Mouse (Mus musculus) spleen, adult 2 months (tissue): Measurements from ENCODE around the gene Ccdc57.

Experiments used
- CTCF ChIP-seq: fragments of 200-500 bp; IDR thresholded peaks from 2 replicates; pipeline ENCODE4 v1.5.1; 2011; ENCODE audit warnings: mild to moderate bottlenecking, inconsistent platforms; ENCODE audit not compliant: insufficient read depth, insufficient read length, insufficient replicate concordance; ENCODE audit errors: extremely low read depth
- POLR2A ChIP-seq: fragments of 200-500 bp; IDR thresholded peaks from 2 replicates; pipeline ENCODE4 v1.6.1; 2011; ENCODE audit warnings: low read depth, low read length, inconsistent platforms

- TF ChIP-seq CTCF = no peak
- no peak for TF ChIP-seq POLR2A
Measured at GRCm38 (mm10) chr11:120812068-120812467, 120.6 kb downstream of the Ccdc57 start.
